Mouse (Mus musculus): ENCODE measurements around the gene Zfp944. TPM values are rescaled to one million over a fixed set of nuclear protein-coding genes. Genes with fewer than 3 reads are reported as not detected.

Zfp944 gene
- 8.2 TPM in 2 replicates for polyA plus RNA-seq (2015; fragmentation: Nextera tagmentation; extraction: Ambion mirVana)

GRCm38 (mm10) chr17:22361101-22361781 is at the start of gene Zfp944, which contains the start of gene Zfp758:
Gene Zfp944, minus strand, starts transcription at chr17:22361400.
Gene Zfp758, plus strand, starts transcription at chr17:22361453.

GRCm38 (mm10) chr17:22314730-22315226 is 46.4 kb downstream of the Zfp944 start, which contains the start of gene CT030661.1:
Gene CT030661.1, minus strand, starts transcription at chr17:22314837.

Other genes with a start within 250 kb of the Zfp944 start
- gene Zfp947, start 195.2 kb downstream of the Zfp944 start, polyA plus RNA-seq (2015; fragmentation: Nextera tagmentation; extraction: Ambion mirVana), result 0.83 and 1.0 TPM in 2 replicates
- gene Zfp994, start 135.8 kb downstream of the Zfp944 start, polyA plus RNA-seq (2015; fragmentation: Nextera tagmentation; extraction: Ambion mirVana), result 2.4 and 3.0 TPM in 2 replicates
- 9.2 and 9.7 TPM in 2 replicates for gene CT030661.1, start 46.6 kb downstream of the Zfp944 start, polyA plus RNA-seq (2015; fragmentation: Nextera tagmentation; extraction: Ambion mirVana)
- 8.0 and 8.4 TPM in 2 replicates for gene Zfp758, start 53 bp upstream of the Zfp944 start, polyA plus RNA-seq (2015; fragmentation: Nextera tagmentation; extraction: Ambion mirVana)
- gene Zfp946, start 62.8 kb upstream of the Zfp944 start, polyA plus RNA-seq (2015; fragmentation: Nextera tagmentation; extraction: Ambion mirVana), result 23.3 and 23.5 TPM in 2 replicates
- gene Vmn2r111, start 212.1 kb upstream of the Zfp944 start, polyA plus RNA-seq (2015; fragmentation: Nextera tagmentation; extraction: Ambion mirVana), result not detected in 2 replicates
- not detected in 2 replicates for gene Vmn2r112, start 239.6 kb upstream of the Zfp944 start, polyA plus RNA-seq (2015; fragmentation: Nextera tagmentation; extraction: Ambion mirVana)